Mouse (Mus musculus) effector memory CD4-positive, alpha-beta T cell, adult 5 months (primary cell): Measurements from ENCODE around the gene Ndufab1. TPM values are rescaled to one million over a fixed set of nuclear protein-coding genes. Genes with fewer than 3 reads are reported as not detected.

Experiments used
- polyA plus RNA-seq: library from polyadenylated mRNA; unstranded; fragments of 100-300 nt; shearing (Covaris generic); gene quantifications from one replicate; pipeline ENCODE4 v1.2.1, GENCODE M21; 2017

The Ndufab1 gene
- polyA plus RNA-seq = 130 TPM

DNA sequence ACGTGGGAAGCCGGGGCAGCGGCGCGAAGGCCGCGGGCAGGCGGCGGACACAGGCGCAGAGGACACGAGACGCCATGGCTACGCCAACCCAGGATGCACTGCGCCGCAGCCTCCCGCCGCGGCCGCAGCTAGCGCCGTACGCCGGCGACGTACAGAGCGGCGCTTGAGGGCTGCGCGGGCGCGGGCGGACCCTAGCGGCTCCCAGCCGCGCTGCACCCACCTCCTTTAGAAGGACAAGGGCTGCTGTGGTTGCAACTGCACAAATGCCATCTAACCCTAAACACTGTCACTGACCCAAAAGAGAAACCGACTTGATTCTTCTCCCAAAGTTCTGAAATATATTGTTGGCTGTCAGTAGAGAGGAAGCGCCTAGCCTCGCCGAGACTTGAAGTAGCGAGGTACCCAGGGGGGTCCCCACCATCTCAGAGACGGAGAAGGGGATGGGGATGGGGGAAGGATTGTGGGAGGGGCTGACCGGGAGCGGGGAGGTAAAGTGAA is at the start of gene Ndufab1:
Gene Ndufab1, minus strand, starts transcription at position 140 of the 498 bp plus-strand sequence.

DNA sequence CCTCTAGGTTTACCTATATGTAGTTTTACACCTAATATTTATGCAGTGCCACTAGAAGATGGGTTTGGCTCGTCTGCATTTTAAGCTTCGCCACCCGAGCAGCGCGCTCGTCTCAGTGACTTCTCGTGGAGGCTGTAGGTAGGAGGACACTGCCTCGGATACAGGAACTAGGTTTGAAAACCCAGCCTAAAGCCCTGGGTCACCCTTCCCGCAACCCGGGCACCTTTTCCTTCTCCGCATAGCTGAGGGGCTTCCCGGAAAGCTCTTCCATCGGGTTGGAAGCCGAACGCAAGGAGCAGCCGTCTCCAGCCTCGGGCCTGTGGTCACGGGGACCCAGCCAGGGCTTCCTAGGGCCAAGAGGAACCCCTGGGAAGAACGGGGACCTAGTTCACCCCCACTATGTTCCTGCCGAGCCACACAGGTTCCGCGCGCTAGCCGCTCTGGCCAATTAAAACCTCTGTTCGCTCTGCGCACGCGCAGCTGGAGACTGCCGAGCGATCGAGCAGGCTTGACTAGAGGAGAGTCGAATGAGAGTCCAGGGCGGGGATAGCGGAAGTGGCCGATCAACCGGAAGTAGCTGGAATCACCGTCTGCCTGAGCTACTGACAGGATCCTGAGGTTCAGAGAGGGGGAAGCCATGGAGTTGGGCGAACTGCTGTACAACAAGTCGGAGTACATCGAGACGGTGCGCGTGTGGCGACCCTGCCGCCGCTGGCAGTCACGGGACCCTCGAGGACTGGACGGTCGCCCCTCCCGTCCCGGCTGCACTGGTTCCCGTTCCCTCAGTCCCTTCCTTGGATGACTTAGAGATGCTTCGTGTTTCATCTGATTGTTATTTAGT is 31.0 kb upstream of the Ndufab1 start, which contains the start of the genes Palb2 and Dctn5:
Gene Palb2, minus strand, starts transcription at position 489 of the 841 bp plus-strand sequence.
Gene Dctn5, plus strand, starts transcription at position 545 of the 841 bp plus-strand sequence.

DNA sequence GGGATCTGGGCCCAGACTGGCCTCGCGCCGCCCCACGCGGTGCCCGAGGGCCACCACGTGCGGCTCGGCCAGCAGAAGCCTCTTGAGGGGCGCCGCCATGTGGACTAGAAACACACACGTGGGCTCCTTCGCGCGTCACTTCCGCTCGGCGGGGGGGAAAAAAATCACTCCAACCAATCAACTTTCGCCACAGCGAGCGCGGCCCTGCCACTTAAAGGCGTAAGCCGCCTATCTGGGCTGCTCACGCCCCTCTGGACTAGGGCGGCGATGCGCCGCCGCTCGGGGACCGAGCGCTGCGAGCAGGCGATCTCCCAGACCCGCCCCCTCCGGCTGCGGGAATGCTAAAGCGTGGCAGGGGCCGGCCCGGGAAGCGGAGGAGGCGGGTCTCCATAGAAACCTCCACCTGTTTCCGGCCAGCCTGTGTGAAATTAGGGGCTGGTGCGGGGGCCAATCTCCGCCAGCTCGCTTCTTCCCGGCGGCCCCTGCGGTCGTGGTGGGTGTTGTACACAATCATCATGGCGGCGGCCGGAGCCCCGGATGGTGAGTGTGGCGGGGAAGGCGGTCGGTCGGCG is 34.7 kb downstream of the Ndufab1 start, which contains the start of the genes Ubfd1 and Ears2:
Gene Ubfd1, plus strand, starts transcription at position 231 of the 572 bp plus-strand sequence.
Gene Ears2, minus strand, starts transcription at position 319 of the 572 bp plus-strand sequence.

Other genes with a start within 250 kb of the Ndufab1 start
- 0.15 TPM for gene Scnn1b, start 236.8 kb downstream of the Ndufab1 start, polyA plus RNA-seq
- 10.2 TPM for gene Cog7, start 120.2 kb downstream of the Ndufab1 start, polyA plus RNA-seq
- 5.5 TPM for gene Gga2, start 80.7 kb downstream of the Ndufab1 start, polyA plus RNA-seq
- gene Ubfd1, start 34.7 kb downstream of the Ndufab1 start, polyA plus RNA-seq = 49.5 TPM
- 13.3 TPM for gene Ears2, start 34.6 kb downstream of the Ndufab1 start, polyA plus RNA-seq
- gene Palb2, start 31.1 kb upstream of the Ndufab1 start, polyA plus RNA-seq = 3.4 TPM
- gene Dctn5, start 31.2 kb upstream of the Ndufab1 start, polyA plus RNA-seq = 76.0 TPM
- gene Plk1, start 57.6 kb upstream of the Ndufab1 start, polyA plus RNA-seq = 0.51 TPM
- not detected for gene Ern2, start 84.3 kb upstream of the Ndufab1 start, polyA plus RNA-seq
- not detected for gene Chp2, start 117.6 kb upstream of the Ndufab1 start, polyA plus RNA-seq
- 140 TPM for gene Prkcb, start 186.9 kb upstream of the Ndufab1 start, polyA plus RNA-seq